Mouse (Mus musculus): ENCODE results near the gene Gm1673.
"Not testable (repeated sequence)": the region's sequence is repeated elsewhere in the genome, so short reads cannot be mapped to it uniquely, and the experiment has no call there.

The Gm1673 gene

GRCm38 (mm10) chr5:33983309-33984121 is at the start of gene Gm1673:
Gene Gm1673 (plus strand): TSS chr5:33983433.
- DNase-seq (ENCODE audit: low spot score in 2 of 2), result peak; percentile 65 to 86

- no peak for DNase-seq (ENCODE audit: low spot score in 2 of 2)
Observed at GRCm38 (mm10) chr5:33934081-33934480, 49.2 kb upstream of the Gm1673 start.

GRCm38 (mm10) chr5:33934877-33935276 is 48.4 kb upstream of the Gm1673 start:
- no peak for DNase-seq (ENCODE audit: low spot score in 2 of 2)

GRCm38 (mm10) chr5:33935700-33936111 is 47.5 kb upstream of the Gm1673 start:
- peak in 1 of 2 experiments; percentile 18 for DNase-seq (ENCODE audit: low spot score in 2 of 2)

GRCm38 (mm10) chr5:33936120-33936707 is 47.0 kb upstream of the Gm1673 start, which contains the start of gene Nelfa:
Gene Nelfa (minus strand): TSS chr5:33936413.
- peak; percentile 98 to 99 for DNase-seq (ENCODE audit: low spot score in 2 of 2)

- DNase-seq (ENCODE audit: low spot score in 2 of 2), result no peak
Observed at GRCm38 (mm10) chr5:33937230-33937629, 46.0 kb upstream of the Gm1673 start.

GRCm38 (mm10) chr5:33938448-33938847 is 44.8 kb upstream of the Gm1673 start:
- no peak for DNase-seq (ENCODE audit: low spot score in 2 of 2)

GRCm38 (mm10) chr5:33947035-33947434 is 36.2 kb upstream of the Gm1673 start:
- not testable (repeated sequence) for DNase-seq (ENCODE audit: low spot score in 2 of 2)

GRCm38 (mm10) chr5:33948314-33948713 is 34.9 kb upstream of the Gm1673 start:
- DNase-seq (ENCODE audit: low spot score in 2 of 2), result no peak

- DNase-seq (ENCODE audit: low spot score in 2 of 2), result peak in 1 of 2 experiments; percentile 12
Observed at GRCm38 (mm10) chr5:33953471-33954185, 29.6 kb upstream of the Gm1673 start.

GRCm38 (mm10) chr5:33954354-33954753 is 28.9 kb upstream of the Gm1673 start:
- peak; percentile 50 to 89 for DNase-seq (ENCODE audit: low spot score in 2 of 2)

- no peak for DNase-seq (ENCODE audit: low spot score in 2 of 2)
Observed at GRCm38 (mm10) chr5:33955868-33956267, 27.4 kb upstream of the Gm1673 start.

- DNase-seq (ENCODE audit: low spot score in 2 of 2), result no peak
Observed at GRCm38 (mm10) chr5:33959382-33959781, 23.9 kb upstream of the Gm1673 start.

- DNase-seq (ENCODE audit: low spot score in 2 of 2), result no peak
Observed at GRCm38 (mm10) chr5:33974736-33975135, 8.5 kb upstream of the Gm1673 start.

- no peak for DNase-seq (ENCODE audit: low spot score in 2 of 2)
Observed at GRCm38 (mm10) chr5:33976267-33976666, 7.0 kb upstream of the Gm1673 start.

- DNase-seq (ENCODE audit: low spot score in 2 of 2), result no peak
Observed at GRCm38 (mm10) chr5:33982731-33983259, 438 bp upstream of the Gm1673 start.

- DNase-seq (ENCODE audit: low spot score in 2 of 2), result peak in 1 of 2 experiments; percentile 67
Observed at GRCm38 (mm10) chr5:33994671-33995625, 11.7 kb downstream of the Gm1673 start.

GRCm38 (mm10) chr5:33995843-33996693 is 12.8 kb downstream of the Gm1673 start, which contains the start of gene Nat8l:
Gene Nat8l (plus strand): TSS chr5:33995984.
- peak; percentile 79 to 89 for DNase-seq (ENCODE audit: low spot score in 2 of 2)

GRCm38 (mm10) chr5:33996694-33997045 is 13.4 kb downstream of the Gm1673 start:
- no peak for DNase-seq (ENCODE audit: low spot score in 2 of 2)

All from left cerebral cortex, adult 9 months (tissue).